Mouse (Mus musculus) liver, embryonic 16.5 days (tissue): ENCODE measurements around the gene Cyp27b1. TPM values are rescaled to one million over a fixed set of nuclear protein-coding genes. Genes with fewer than 3 reads are reported as not detected.

Source experiments
- ATAC-seq: fragments of 200-750 bp; cut with Nextera tagmentation; 2 replicates; pipeline ENCODE4 v1.8.0; 2017; ENCODE audit warnings: low read depth, mild to moderate bottlenecking, moderate number of reproducible peaks, moderate library complexity
- H3K27ac ChIP-seq: fragments of 300-500 bp; sonication (generic); 2 replicates; pipeline ENCODE4 v1.5.1; 2014; ENCODE audit warnings: mild to moderate bottlenecking, low read length
- H3K27me3 ChIP-seq: fragments of 300-500 bp; sonication (generic); 2 replicates; pipeline ENCODE4 v1.6.1; 2014; ENCODE audit warnings: low read depth, low read length, mixed read lengths; ENCODE audit not compliant: control insufficient read depth, insufficient read depth
- H3K36me3 ChIP-seq: fragments of 300-500 bp; sonication (generic); 2 replicates; pipeline ENCODE4 v1.6.1; 2014; ENCODE audit warnings: mild to moderate bottlenecking; ENCODE audit not compliant: control insufficient read depth, insufficient read depth
- H3K4me1 ChIP-seq: fragments of 300-500 bp; sonication (generic); 2 replicates; pipeline ENCODE4 v1.6.1; 2014; ENCODE audit warnings: low read depth, low read length, mixed read lengths; ENCODE audit not compliant: control insufficient read depth
- H3K4me2 ChIP-seq: fragments of 300-500 bp; sonication (generic); 2 replicates; pipeline ENCODE4 v1.6.1; 2014; ENCODE audit warnings: low read depth, low read length, mixed read lengths
- H3K4me3 ChIP-seq: fragments of 300-500 bp; sonication (generic); 2 replicates; pipeline ENCODE4 v1.5.1; 2014; ENCODE audit warnings: low read depth, mild to moderate bottlenecking, low read length
- H3K9ac ChIP-seq: fragments of 300-500 bp; sonication (generic); 2 replicates; pipeline ENCODE4 v1.6.1; 2014; ENCODE audit warnings: low read depth, low read length
- H3K9me3 ChIP-seq: fragments of 300-500 bp; sonication (generic); replicated peaks from 2 replicates; pipeline ENCODE4 v1.6.1; 2016; ENCODE audit warnings: low read length; ENCODE audit not compliant: control insufficient read depth
- WGBS: fragments of 180-500 bp; shearing (Covaris S2); extraction: QIAGEN DNeasy Blood & Tissue Kit; methylation state at CpG from one replicate; pipeline ENCODE4 v1.1.7; 2014; ENCODE audit not compliant: insufficient replicate concordance; 5-methylcytosine and 5-hydroxymethylcytosine counted together
- polyA plus RNA-seq: library from polyadenylated mRNA; unstranded; fragments of >200 nt; fragmentation: Nextera tagmentation; extraction: Ambion mirVana; gene quantifications from 2 replicates; pipeline ENCODE4 v1.2.1, GENCODE M21; 2015

Cyp27b1 gene
- polyA plus RNA-seq = 0.04 TPM in 1 of 2 replicates, not detected in the other

- Histone ChIP-seq H3K27me3 (peaks cover 51% of the 10 kb centered on the region), H3K9me3 (no peaks in the 10 kb centered on the region), H3K9ac (no peak within 1 kb of the TSS), H3K4me2 (peak within 1 kb of the TSS; percentile 1; the same call in 1 of the 2 replicates), H3K27ac (no peak within 1 kb of the TSS), H3K36me3 (no peaks in the 10 kb centered on the region), H3K4me3 (no peak within 1 kb of the TSS), H3K4me1 (peaks cover under 1% of the 10 kb centered on the region)
- 29% methylated on average over 5 of the region's 5 CpGs for WGBS
- no peak for ATAC-seq
Measured at GRCm38 (mm10) chr10:127047954-127048353, at the start of gene Cyp27b1. Gene Cyp27b1, plus strand, starts transcription at chr10:127048250.

- no peak within 1 kb of the TSS for H3K4me3 ChIP-seq
- H3K4me1 ChIP-seq = no peaks in the 10 kb centered on the region
- ATAC-seq = no peak
- peaks cover 5% of the 10 kb centered on the region for H3K36me3 ChIP-seq
- H3K27ac ChIP-seq = no peak within 1 kb of the TSS
- 69% methylated on average over 5 of the region's 5 CpGs for WGBS
- H3K9me3 ChIP-seq = no peaks in the 10 kb centered on the region
- no peaks in the 10 kb centered on the region for H3K27me3 ChIP-seq
- no peak within 1 kb of the TSS for H3K9ac ChIP-seq
- no peak within 1 kb of the TSS for H3K4me2 ChIP-seq
Measured at GRCm38 (mm10) chr10:127000529-127000928, 47.5 kb upstream of the Cyp27b1 start, which contains the start of gene Avil. Gene Avil, plus strand, starts transcription at chr10:127000709.

GRCm38 (mm10) chr10:127001297-127001696 lies 46.8 kb upstream of the Cyp27b1 start:
- Histone ChIP-seq H3K4me3 (no peak overlapping the region), H3K9ac (no peak overlapping the region), H3K27me3 (no peaks in the 10 kb centered on the region), H3K36me3 (peaks cover 4% of the 10 kb centered on the region), H3K9me3 (no peaks in the 10 kb centered on the region), H3K4me1 (no peaks in the 10 kb centered on the region), H3K4me2 (no peak overlapping the region), H3K27ac (no peak overlapping the region)
- no peak for ATAC-seq
- WGBS = 63% methylated on average over 9 of the region's 9 CpGs

GRCm38 (mm10) chr10:127002056-127002455 lies 46.0 kb upstream of the Cyp27b1 start:
- WGBS = 55% methylated on average over 1 of the region's 1 CpGs
- no peak overlapping the region for H3K9ac ChIP-seq
- H3K9me3 ChIP-seq = no peaks in the 10 kb centered on the region
- no peak for ATAC-seq
- H3K4me3 ChIP-seq = no peak overlapping the region
- no peak overlapping the region for H3K4me2 ChIP-seq
- no peak overlapping the region for H3K27ac ChIP-seq
- H3K27me3 ChIP-seq = no peaks in the 10 kb centered on the region
- peaks cover 4% of the 10 kb centered on the region for H3K36me3 ChIP-seq
- no peaks in the 10 kb centered on the region for H3K4me1 ChIP-seq

- no peak overlapping the region for H3K4me3 ChIP-seq
- H3K27ac ChIP-seq = no peak overlapping the region
- ATAC-seq = no peak
- no peaks in the 10 kb centered on the region for H3K9me3 ChIP-seq
- no peaks in the 10 kb centered on the region for H3K27me3 ChIP-seq
- H3K9ac ChIP-seq = no peak overlapping the region
- peaks cover 3% of the 10 kb centered on the region; the same call in 1 of the 2 replicates for H3K36me3 ChIP-seq
- 53% methylated on average over 5 of the region's 5 CpGs for WGBS
- H3K4me2 ChIP-seq = no peak overlapping the region
- H3K4me1 ChIP-seq = no peaks in the 10 kb centered on the region
Measured at GRCm38 (mm10) chr10:127002765-127003164, 45.3 kb upstream of the Cyp27b1 start.

- H3K36me3 ChIP-seq = no peaks in the 10 kb centered on the region
- WGBS = 69% methylated on average over 8 of the region's 8 CpGs
- no peaks in the 10 kb centered on the region for H3K4me1 ChIP-seq
- H3K27ac ChIP-seq = no peak overlapping the region
- H3K9ac ChIP-seq = no peak overlapping the region
- no peaks in the 10 kb centered on the region for H3K9me3 ChIP-seq
- H3K27me3 ChIP-seq = no peaks in the 10 kb centered on the region
- H3K4me3 ChIP-seq = no peak overlapping the region
- no peak for ATAC-seq
- no peak overlapping the region for H3K4me2 ChIP-seq
Measured at GRCm38 (mm10) chr10:127003334-127003733, 44.7 kb upstream of the Cyp27b1 start.

GRCm38 (mm10) chr10:127003806-127004205 lies 44.2 kb upstream of the Cyp27b1 start:
- 63% methylated on average over 7 of the region's 7 CpGs for WGBS
- Histone ChIP-seq H3K4me1 (no peaks in the 10 kb centered on the region), H3K27me3 (no peaks in the 10 kb centered on the region), H3K36me3 (no peaks in the 10 kb centered on the region), H3K27ac (no peak overlapping the region), H3K9ac (no peak overlapping the region), H3K4me3 (no peak overlapping the region), H3K4me2 (no peak overlapping the region), H3K9me3 (no peaks in the 10 kb centered on the region)
- ATAC-seq = no peak

GRCm38 (mm10) chr10:127016488-127016887 lies 31.6 kb upstream of the Cyp27b1 start:
- H3K9me3 ChIP-seq = no peaks in the 10 kb centered on the region
- H3K9ac ChIP-seq = no peak overlapping the region
- no peaks in the 10 kb centered on the region for H3K36me3 ChIP-seq
- H3K4me3 ChIP-seq = no peak overlapping the region
- no peaks in the 10 kb centered on the region for H3K4me1 ChIP-seq
- WGBS = 52% methylated on average over 5 of the region's 5 CpGs
- no peak overlapping the region for H3K4me2 ChIP-seq
- no peak for ATAC-seq
- no peak overlapping the region for H3K27ac ChIP-seq
- H3K27me3 ChIP-seq = no peaks in the 10 kb centered on the region

- H3K9me3 ChIP-seq = no peaks in the 10 kb centered on the region
- H3K9ac ChIP-seq = no peak overlapping the region
- H3K4me3 ChIP-seq = no peak overlapping the region
- H3K36me3 ChIP-seq = no peaks in the 10 kb centered on the region
- H3K4me2 ChIP-seq = no peak overlapping the region
- no peak for ATAC-seq
- H3K4me1 ChIP-seq = no peaks in the 10 kb centered on the region
- no peak overlapping the region for H3K27ac ChIP-seq
- WGBS = 10% methylated on average over 2 of the region's 2 CpGs
- H3K27me3 ChIP-seq = no peaks in the 10 kb centered on the region
Measured at GRCm38 (mm10) chr10:127017071-127017470, 31.0 kb upstream of the Cyp27b1 start.
